Mouse (Mus musculus): ENCODE data around the gene Elp5. TPM values are rescaled to one million over a fixed set of nuclear protein-coding genes. Genes with fewer than 3 reads are reported as not detected.
A peak's percentile ranks its signal among the peaks of the same experiment; 100 is the strongest.

Gene Elp5
- polyA plus RNA-seq, 1 experiment from 2014 or later: 144 TPM

DNA sequence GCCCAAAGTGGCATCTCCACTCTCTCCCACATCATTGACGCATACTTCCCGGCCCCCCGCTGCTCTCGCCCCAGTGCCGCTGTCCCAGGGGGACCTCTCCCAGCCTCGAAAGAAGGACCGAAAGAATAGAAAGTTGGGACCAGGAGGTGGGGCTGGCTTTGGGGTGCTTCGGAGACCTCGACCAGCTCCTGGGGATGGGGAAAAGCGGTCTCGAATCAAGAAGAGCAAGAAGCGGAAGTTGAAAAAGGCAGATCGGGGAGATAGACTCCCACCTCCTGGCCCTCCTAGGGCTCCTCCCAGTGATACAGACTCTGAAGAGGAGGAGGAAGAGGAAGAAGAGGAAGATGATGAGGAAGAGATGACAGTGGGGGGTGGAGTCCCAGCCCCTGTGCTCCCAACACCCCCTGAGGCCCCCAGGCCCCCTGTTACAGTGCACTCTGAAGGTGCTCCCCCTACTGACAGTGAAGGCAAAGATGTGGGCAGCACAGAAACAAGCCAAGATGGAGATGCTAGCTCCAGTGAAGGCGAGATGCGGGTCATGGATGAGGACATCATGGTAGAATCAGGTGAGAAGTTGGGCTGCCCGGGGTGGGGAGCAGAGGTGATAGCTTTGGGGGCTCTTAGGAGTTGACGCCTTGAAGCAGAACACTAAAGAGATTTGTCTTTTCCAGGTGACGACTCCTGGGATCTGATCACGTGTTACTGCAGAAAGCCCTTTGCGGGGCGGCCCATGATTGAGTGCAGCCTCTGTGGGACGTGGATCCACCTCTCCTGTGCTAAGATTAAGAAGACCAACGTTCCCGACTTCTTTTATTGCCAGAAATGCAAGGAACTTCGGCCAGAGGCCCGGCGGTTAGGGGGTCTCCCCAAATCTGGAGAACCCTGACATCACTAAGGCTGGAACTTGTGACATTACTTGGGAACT lies 16.5 kb upstream of the Elp5 start:
- Histone ChIP-seq H3K9ac (ENCODE audit: low read length) (no peak overlapping the region), H3K9me3 (ENCODE audit: control insufficient read depth, low read length) (no peaks in the 10 kb centered on the region), H3K4me1 (replicated peaks; ENCODE audit: control insufficient read depth, insufficient read depth, low read length) (peaks cover 14% of the 10 kb centered on the region), H3K27me3 (ENCODE audit: control insufficient read depth, insufficient read depth, low read length) (no peaks in the 10 kb centered on the region), H3K4me3 (ENCODE audit: low read depth, low read length) (no peak overlapping the region), H3K36me3 (ENCODE audit: control insufficient read depth, insufficient read depth, low read length) (peaks cover 19% of the 10 kb centered on the region), H3K27ac (ENCODE audit: low read depth, low read length) (no peak overlapping the region), H3K4me2 (ENCODE audit: low read depth, low read length, severe bottlenecking) (no peak overlapping the region)
- peak; percentile 56 for DNase-seq (ENCODE audit: low spot score)
- ATAC-seq (replicated peaks; ENCODE audit: low FRiP score): no peak
- WGBS: 94% methylated on average over 27 of the region's 27 CpGs

DNA sequence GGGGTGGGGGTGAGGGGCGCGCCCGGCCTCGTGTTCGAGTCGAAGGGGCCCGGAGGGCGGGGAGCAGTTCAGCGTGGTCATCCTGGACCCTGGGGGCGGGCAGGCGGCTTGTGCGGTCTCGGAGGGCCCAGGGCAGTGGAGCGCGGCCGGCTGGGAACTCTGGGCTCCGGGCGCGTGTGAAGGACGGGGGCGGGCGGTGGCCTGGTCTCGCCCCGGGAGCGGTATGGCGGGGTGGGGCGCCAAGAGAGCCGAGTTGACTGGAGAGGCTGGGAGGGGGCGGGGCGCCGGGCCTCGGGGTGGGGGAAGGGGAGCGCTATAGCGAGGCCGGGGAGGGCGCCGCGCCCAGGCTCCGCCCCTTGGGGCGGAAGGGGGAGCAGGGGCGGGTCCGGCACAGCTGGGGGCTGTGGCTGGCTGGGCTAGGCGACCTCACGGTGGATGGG lies 14.8 kb upstream of the Elp5 start:
- peak overlapping the region; percentile 96 for H3K4me3 ChIP-seq (ENCODE audit: low read depth, low read length)
- DNase-seq (ENCODE audit: low spot score): peak; percentile 96
- H3K9ac ChIP-seq (ENCODE audit: low read length): peak overlapping the region; percentile 87
- ATAC-seq (replicated peaks; ENCODE audit: low FRiP score): peak; percentile 50
- peaks cover 13% of the 10 kb centered on the region for H3K4me1 ChIP-seq (replicated peaks; ENCODE audit: control insufficient read depth, insufficient read depth, low read length)
- H3K4me2 ChIP-seq (ENCODE audit: low read depth, low read length, severe bottlenecking): peak overlapping the region; percentile 56
- peak overlapping the region; percentile 97 for H3K27ac ChIP-seq (ENCODE audit: low read depth, low read length)
- peaks cover 19% of the 10 kb centered on the region for H3K36me3 ChIP-seq (ENCODE audit: control insufficient read depth, insufficient read depth, low read length)
- no peaks in the 10 kb centered on the region for H3K27me3 ChIP-seq (ENCODE audit: control insufficient read depth, insufficient read depth, low read length)
- no peaks in the 10 kb centered on the region for H3K9me3 ChIP-seq (ENCODE audit: control insufficient read depth, low read length)
- WGBS: 2% methylated on average over 37 of the region's 44 CpGs

DNA sequence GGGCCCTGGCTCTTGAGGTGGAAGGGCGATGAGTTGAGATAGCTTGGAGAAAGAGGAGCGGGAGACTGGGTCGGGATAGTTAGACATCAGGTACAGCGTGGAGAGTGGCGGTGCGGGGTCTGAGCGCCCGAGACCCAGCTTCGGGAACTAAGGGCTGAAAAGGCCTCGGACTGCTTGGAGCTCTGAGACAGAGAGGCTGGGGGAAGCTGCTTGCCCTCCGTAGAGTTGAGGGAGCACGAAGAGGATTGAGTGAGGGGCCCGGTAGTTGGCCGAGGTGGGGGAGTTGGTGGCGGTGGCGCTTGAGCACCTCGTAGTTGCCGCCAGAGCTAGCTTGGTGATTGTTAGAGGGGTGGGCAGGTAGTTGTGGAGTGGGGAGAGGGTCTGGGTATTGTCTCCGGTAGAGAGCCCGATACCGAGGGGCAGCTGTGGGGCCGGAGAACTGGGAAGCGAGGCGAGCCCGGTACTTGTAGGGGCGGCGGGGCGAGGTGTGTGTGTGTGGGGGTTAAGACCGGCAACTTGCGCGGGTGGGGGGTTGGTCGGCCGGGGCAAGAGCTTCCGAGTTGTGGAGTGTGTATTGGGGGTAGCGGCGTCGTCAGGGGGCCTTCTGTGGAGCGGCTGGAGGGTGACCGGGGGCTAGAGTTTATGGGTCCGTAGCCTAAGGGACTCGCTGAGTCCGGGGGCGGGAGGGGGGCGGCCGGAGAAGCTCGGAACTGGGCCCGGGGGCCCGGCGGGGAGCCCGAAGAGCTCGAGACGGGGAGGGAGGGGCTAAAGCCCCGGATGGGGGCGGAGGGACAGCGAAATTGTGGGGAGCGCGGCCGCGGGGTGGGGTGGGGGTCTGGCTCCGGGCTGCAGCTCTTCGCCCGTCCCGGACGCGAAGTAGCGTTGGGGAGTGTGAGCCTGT lies 14.1 kb upstream of the Elp5 start:
- peak overlapping the region; percentile 87 for H3K9ac ChIP-seq (ENCODE audit: low read length)
- H3K27ac ChIP-seq (ENCODE audit: low read depth, low read length): peak overlapping the region; percentile 97
- H3K36me3 ChIP-seq (ENCODE audit: control insufficient read depth, insufficient read depth, low read length): peaks cover 19% of the 10 kb centered on the region
- peak; percentile 1; the same call in 1 of the 2 replicates for ATAC-seq (replicated peaks; ENCODE audit: low FRiP score)
- no peaks in the 10 kb centered on the region for H3K27me3 ChIP-seq (ENCODE audit: control insufficient read depth, insufficient read depth, low read length)
- no peaks in the 10 kb centered on the region for H3K9me3 ChIP-seq (ENCODE audit: control insufficient read depth, low read length)
- peaks cover 12% of the 10 kb centered on the region for H3K4me1 ChIP-seq (replicated peaks; ENCODE audit: control insufficient read depth, insufficient read depth, low read length)
- H3K4me2 ChIP-seq (ENCODE audit: low read depth, low read length, severe bottlenecking): peak overlapping the region; percentile 56
- peak overlapping the region; percentile 96 for H3K4me3 ChIP-seq (ENCODE audit: low read depth, low read length)
- under 1% methylated on average over 65 of the region's 66 CpGs for WGBS
- peak; percentile 78 for DNase-seq (ENCODE audit: low spot score)

GRCm38 (mm10) chr11:69995391-69995960 lies 13.2 kb upstream of the Elp5 start, which contains the start of gene Phf23:
TSS of gene Phf23 (plus strand) at chr11:69995777.
- peak within 1 kb of the TSS; percentile 87 for H3K9ac ChIP-seq (ENCODE audit: low read length)
- ATAC-seq (replicated peaks; ENCODE audit: low FRiP score) (peak; percentile 77), DNase-seq (ENCODE audit: low spot score) (peak; percentile 99)
- H3K27me3 ChIP-seq (ENCODE audit: control insufficient read depth, insufficient read depth, low read length): no peaks in the 10 kb centered on the region
- peaks cover 10% of the 10 kb centered on the region for H3K4me1 ChIP-seq (replicated peaks; ENCODE audit: control insufficient read depth, insufficient read depth, low read length)
- under 1% methylated on average over 36 of the region's 36 CpGs for WGBS
- H3K4me2 ChIP-seq (ENCODE audit: low read depth, low read length, severe bottlenecking): peak within 1 kb of the TSS; percentile 56
- H3K36me3 ChIP-seq (ENCODE audit: control insufficient read depth, insufficient read depth, low read length): peaks cover 19% of the 10 kb centered on the region
- H3K4me3 ChIP-seq (ENCODE audit: low read depth, low read length): peak within 1 kb of the TSS; percentile 96
- H3K27ac ChIP-seq (ENCODE audit: low read depth, low read length): peak within 1 kb of the TSS; percentile 97
- no peaks in the 10 kb centered on the region for H3K9me3 ChIP-seq (ENCODE audit: control insufficient read depth, low read length)

DNA sequence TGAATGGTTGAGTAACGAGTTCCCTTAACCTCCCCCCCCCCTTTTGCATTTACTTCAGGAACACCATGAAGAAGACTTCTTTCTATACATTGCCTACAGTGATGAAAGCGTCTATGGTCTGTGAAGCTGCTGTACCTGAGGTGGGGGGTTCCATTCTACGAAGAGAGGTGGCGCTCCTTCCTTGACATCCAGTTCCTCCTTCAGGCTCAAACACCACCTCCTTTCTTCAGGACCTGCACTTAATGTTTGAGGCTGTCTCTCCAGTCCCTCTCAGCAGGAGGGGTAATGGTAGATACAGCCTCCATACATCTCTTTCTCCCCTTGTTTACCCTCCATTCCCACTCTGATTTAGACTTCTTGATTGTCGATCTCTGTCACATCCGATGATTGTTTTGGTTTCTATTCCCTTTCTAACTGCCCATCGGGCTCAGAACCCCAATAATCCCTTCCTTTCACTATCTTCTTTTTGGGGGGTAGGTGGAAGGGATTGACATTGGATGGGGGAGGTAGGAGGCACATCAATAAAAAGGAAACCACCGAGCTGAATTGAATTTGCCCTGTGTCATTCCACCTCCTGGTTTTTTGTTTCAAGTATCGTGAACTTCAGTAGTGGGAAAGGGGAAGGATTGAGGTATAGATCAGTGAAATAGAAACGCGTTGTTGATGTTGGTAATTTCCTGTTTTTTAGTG lies 12.2 kb upstream of the Elp5 start:
- Histone ChIP-seq H3K4me3 (ENCODE audit: low read depth, low read length) (no peak overlapping the region), H3K27me3 (ENCODE audit: control insufficient read depth, insufficient read depth, low read length) (no peaks in the 10 kb centered on the region), H3K27ac (ENCODE audit: low read depth, low read length) (no peak overlapping the region), H3K36me3 (ENCODE audit: control insufficient read depth, insufficient read depth, low read length) (peaks cover 24% of the 10 kb centered on the region), H3K4me1 (replicated peaks; ENCODE audit: control insufficient read depth, insufficient read depth, low read length) (peaks cover 10% of the 10 kb centered on the region), H3K9ac (ENCODE audit: low read length) (no peak overlapping the region), H3K9me3 (ENCODE audit: control insufficient read depth, low read length) (no peaks in the 10 kb centered on the region), H3K4me2 (ENCODE audit: low read depth, low read length, severe bottlenecking) (no peak overlapping the region; the same call in 1 of the 2 replicates)
- WGBS: 90% methylated on average over 11 of the region's 11 CpGs
- ATAC-seq (replicated peaks; ENCODE audit: low FRiP score) (no peak), DNase-seq (ENCODE audit: low spot score) (no peak)

DNA sequence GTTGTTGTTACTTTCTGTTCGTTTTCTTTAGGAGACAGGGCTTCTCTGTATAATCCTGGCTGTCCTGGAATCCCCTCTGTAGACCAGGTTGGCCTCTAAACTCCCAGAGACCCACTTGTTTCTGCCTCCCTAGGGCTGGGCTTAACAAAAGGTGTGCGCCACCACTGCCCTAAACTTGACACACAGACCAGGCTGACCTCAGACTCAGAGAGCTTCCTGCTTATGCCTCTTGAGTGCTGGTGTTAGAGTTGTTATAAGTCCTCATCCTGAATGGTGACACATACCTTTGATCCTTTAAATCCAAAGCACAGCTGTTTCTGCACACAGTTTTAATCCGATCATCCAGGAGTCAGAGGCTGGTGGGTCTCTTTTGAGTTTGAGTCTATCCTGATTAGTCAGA lies 10.6 kb upstream of the Elp5 start:
- Histone ChIP-seq H3K9ac (ENCODE audit: low read length) (no peak overlapping the region), H3K9me3 (ENCODE audit: control insufficient read depth, low read length) (no peaks in the 10 kb centered on the region), H3K36me3 (ENCODE audit: control insufficient read depth, insufficient read depth, low read length) (peaks cover 15% of the 10 kb centered on the region; the same call in 1 of the 2 replicates), H3K4me3 (ENCODE audit: low read depth, low read length) (0 out of 2 replicates have a peak overlapping the region, but pooled peaks have one; percentile 65), H3K27ac (ENCODE audit: low read depth, low read length) (no peak overlapping the region), H3K4me2 (ENCODE audit: low read depth, low read length, severe bottlenecking) (no peak overlapping the region; the same call in 1 of the 2 replicates), H3K27me3 (ENCODE audit: control insufficient read depth, insufficient read depth, low read length) (no peaks in the 10 kb centered on the region), H3K4me1 (replicated peaks; ENCODE audit: control insufficient read depth, insufficient read depth, low read length) (peaks cover 8% of the 10 kb centered on the region)
- 86% methylated on average over 3 of the region's 3 CpGs for WGBS
- DNase-seq (ENCODE audit: low spot score): no peak
- ATAC-seq (replicated peaks; ENCODE audit: low FRiP score): no peak

GRCm38 (mm10) chr11:69992396-69992795 lies 10.1 kb upstream of the Elp5 start:
- DNase-seq (ENCODE audit: low spot score) (no peak), ATAC-seq (replicated peaks; ENCODE audit: low FRiP score) (no peak)
- Histone ChIP-seq H3K9me3 (ENCODE audit: control insufficient read depth, low read length) (no peaks in the 10 kb centered on the region), H3K36me3 (ENCODE audit: control insufficient read depth, insufficient read depth, low read length) (peaks cover 12% of the 10 kb centered on the region; the same call in 1 of the 2 replicates), H3K27ac (ENCODE audit: low read depth, low read length) (no peak overlapping the region), H3K9ac (ENCODE audit: low read length) (peak overlapping the region; percentile 89; the same call in 1 of the 2 replicates), H3K4me1 (replicated peaks; ENCODE audit: control insufficient read depth, insufficient read depth, low read length) (peaks cover 5% of the 10 kb centered on the region; the same call in 1 of the 2 replicates), H3K27me3 (ENCODE audit: control insufficient read depth, insufficient read depth, low read length) (no peaks in the 10 kb centered on the region), H3K4me2 (ENCODE audit: low read depth, low read length, severe bottlenecking) (peak overlapping the region; percentile 62; the same call in 1 of the 2 replicates), H3K4me3 (ENCODE audit: low read depth, low read length) (peak overlapping the region; percentile 65)
- 91% methylated on average over 10 of the region's 10 CpGs for WGBS
